Mouse (Mus musculus): Measurements from ENCODE around the gene Nuak1.

Nuak1 gene

GRCm38 (mm10) chr10:84447411-84447821, 7.0 kb upstream of the Nuak1 start:
- DNase-seq (ENCODE audit: low read depth, low spot score) = no peak

- no peak for DNase-seq (ENCODE audit: low read depth, low spot score)
These were observed 6.3 kb upstream of the Nuak1 start for GRCm38 (mm10) chr10:84446661-84447060.

GRCm38 (mm10) chr10:84444396-84444795, 4.0 kb upstream of the Nuak1 start:
- DNase-seq (ENCODE audit: low read depth, low spot score) = no peak

- no peak for DNase-seq (ENCODE audit: low read depth, low spot score)
These were observed 1.4 kb upstream of the Nuak1 start for GRCm38 (mm10) chr10:84441846-84442245.

GRCm38 (mm10) chr10:84441434-84441785, 1.0 kb upstream of the Nuak1 start:
- DNase-seq (ENCODE audit: low read depth, low spot score) = peak; percentile 29

- DNase-seq (ENCODE audit: low read depth, low spot score) = no peak
These were observed 236 bp downstream of the Nuak1 start for GRCm38 (mm10) chr10:84440181-84440540.

GRCm38 (mm10) chr10:84439228-84439596, 1.2 kb downstream of the Nuak1 start:
- DNase-seq (ENCODE audit: low read depth, low spot score) = no peak

- DNase-seq (ENCODE audit: low read depth, low spot score) = no peak
These were observed 1.8 kb downstream of the Nuak1 start for GRCm38 (mm10) chr10:84438466-84439227.

GRCm38 (mm10) chr10:84438049-84438422, 2.4 kb downstream of the Nuak1 start:
- peak; percentile 94 for DNase-seq (ENCODE audit: low read depth, low spot score)

- no peak for DNase-seq (ENCODE audit: low read depth, low spot score)
These were observed 3.0 kb downstream of the Nuak1 start for GRCm38 (mm10) chr10:84437166-84438048.

GRCm38 (mm10) chr10:84435930-84436329, 4.5 kb downstream of the Nuak1 start:
- no peak for DNase-seq (ENCODE audit: low read depth, low spot score)

- no peak for DNase-seq (ENCODE audit: low read depth, low spot score)
These were observed 7.1 kb downstream of the Nuak1 start for GRCm38 (mm10) chr10:84433193-84433801.

GRCm38 (mm10) chr10:84424374-84424773, 16.0 kb downstream of the Nuak1 start:
- DNase-seq (ENCODE audit: low read depth, low spot score) = no peak

- no peak for DNase-seq (ENCODE audit: low read depth, low spot score)
These were observed 16.5 kb downstream of the Nuak1 start for GRCm38 (mm10) chr10:84423903-84424302.

- DNase-seq (ENCODE audit: low read depth, low spot score) = no peak
These were observed 19.8 kb downstream of the Nuak1 start for GRCm38 (mm10) chr10:84420589-84420988.

- no peak for DNase-seq (ENCODE audit: low read depth, low spot score)
These were observed 22.0 kb downstream of the Nuak1 start for GRCm38 (mm10) chr10:84418421-84418820.

GRCm38 (mm10) chr10:84416752-84417151, 23.6 kb downstream of the Nuak1 start:
- no peak for DNase-seq (ENCODE audit: low read depth, low spot score)

GRCm38 (mm10) chr10:84414981-84415700, 25.3 kb downstream of the Nuak1 start:
- DNase-seq (ENCODE audit: low read depth, low spot score) = no peak

- no peak for DNase-seq (ENCODE audit: low read depth, low spot score)
These were observed 27.1 kb downstream of the Nuak1 start for GRCm38 (mm10) chr10:84413310-84413709.

GRCm38 (mm10) chr10:84412326-84412962, 28.0 kb downstream of the Nuak1 start:
- DNase-seq (ENCODE audit: low read depth, low spot score) = no peak
